Mouse (Mus musculus): ENCODE measurements at regions not wholly inside any gene's neighbourhood (a gene's known extent, or its start where the extent isn't known, plus 50 kb on each side); places are given as distances from the start of the nearest gene placed in this dataset.

- TF ChIP-seq CTCF (IDR thresholded peaks at IDR 0.05; ENCODE audit: control insufficient read depth, insufficient read depth, low read length) = no peak
- TF ChIP-seq POLR2A (IDR thresholded peaks at IDR 0.05; ENCODE audit: borderline replicate concordance, control insufficient read depth, low read depth, low read length) = no peak
Observed at GRCm38 (mm10) chr6:22485828-22486518, 129.9 kb upstream of the Fam3c start.
